Mouse (Mus musculus): ENCODE measurements around the gene Mef2b. TPM values are rescaled to one million over a fixed set of nuclear protein-coding genes. Genes with fewer than 3 reads are reported as not detected.

Mef2b gene
- polyA plus RNA-seq, 1 experiment from 2014 or later = 0.29 TPM

- H3K4me3 ChIP-seq (ENCODE audit: low read depth, low read length) = no peak overlapping the region
- H3K9me3 ChIP-seq (ENCODE audit: low read length) = no peaks in the 10 kb centered on the region
- H3K27ac ChIP-seq (ENCODE audit: low read length) = no peak overlapping the region
- peaks cover 10% of the 10 kb centered on the region; the same call in 1 of the 2 replicates for H3K27me3 ChIP-seq (replicated peaks; ENCODE audit: insufficient read depth, low read length)
- no peak overlapping the region for H3K9ac ChIP-seq (replicated peaks; ENCODE audit: low read depth)
- no peak for TF ChIP-seq EP300 (IDR thresholded peaks at IDR 0.05)
- TF ChIP-seq CTCF (IDR thresholded peaks at IDR 0.05) = no peak
- H3K36me3 ChIP-seq (ENCODE audit: insufficient read depth, low read length) = no peaks in the 10 kb centered on the region
- WGBS = 13% methylated on average over 17 of the region's 17 CpGs
- no peaks in the 10 kb centered on the region for H3K4me1 ChIP-seq (ENCODE audit: insufficient read depth, low read depth, low read length)
- DNase-seq (ENCODE audit: low spot score) (no peak), ATAC-seq (no peak)
- H3K4me2 ChIP-seq (replicated peaks; ENCODE audit: low read depth, low read length) = no peak overlapping the region
These were observed 20.5 kb upstream of the Mef2b start for GRCm38 (mm10) chr8:70118726-70119700.

- H3K27me3 ChIP-seq (replicated peaks; ENCODE audit: insufficient read depth, low read length) = peaks cover 10% of the 10 kb centered on the region; the same call in 1 of the 2 replicates
- H3K4me2 ChIP-seq (replicated peaks; ENCODE audit: low read depth, low read length) = no peak within 1 kb of the TSS
- H3K27ac ChIP-seq (ENCODE audit: low read length) = no peak within 1 kb of the TSS
- no peak within 1 kb of the TSS for H3K4me3 ChIP-seq (ENCODE audit: low read depth, low read length)
- no peaks in the 10 kb centered on the region for H3K36me3 ChIP-seq (ENCODE audit: insufficient read depth, low read length)
- H3K4me1 ChIP-seq (ENCODE audit: insufficient read depth, low read depth, low read length) = no peaks in the 10 kb centered on the region
- TF ChIP-seq CTCF (IDR thresholded peaks at IDR 0.05) (no peak), EP300 (IDR thresholded peaks at IDR 0.05) (no peak)
- no peaks in the 10 kb centered on the region for H3K9me3 ChIP-seq (ENCODE audit: low read length)
- no peak within 1 kb of the TSS for H3K9ac ChIP-seq (replicated peaks; ENCODE audit: low read depth)
- 2% methylated on average over 19 of the region's 19 CpGs for WGBS
- DNase-seq (ENCODE audit: low spot score) (peak; percentile 47), ATAC-seq (no peak)
These were observed 18.8 kb upstream of the Mef2b start, which contains the start of gene Ncan for GRCm38 (mm10) chr8:70120667-70121066. Gene Ncan, minus strand, starts transcription at chr8:70120873.

- peaks cover 8% of the 10 kb centered on the region; the same call in 1 of the 2 replicates for H3K27me3 ChIP-seq (replicated peaks; ENCODE audit: insufficient read depth, low read length)
- 49% methylated on average over 2 of the region's 2 CpGs for WGBS
These were observed 16.6 kb upstream of the Mef2b start for GRCm38 (mm10) chr8:70122863-70123262.

GRCm38 (mm10) chr8:70124992-70125391 lies 14.5 kb upstream of the Mef2b start:
- no peak overlapping the region for H3K27ac ChIP-seq (ENCODE audit: low read length)
- no peak for TF ChIP-seq CTCF (IDR thresholded peaks at IDR 0.05)
- no peak for TF ChIP-seq EP300 (IDR thresholded peaks at IDR 0.05)
- H3K9ac ChIP-seq (replicated peaks; ENCODE audit: low read depth) = no peak overlapping the region
- DNase-seq (ENCODE audit: low spot score) (no peak), ATAC-seq (no peak)
- no peak overlapping the region for H3K4me2 ChIP-seq (replicated peaks; ENCODE audit: low read depth, low read length)
- no peaks in the 10 kb centered on the region for H3K4me1 ChIP-seq (ENCODE audit: insufficient read depth, low read depth, low read length)
- peaks cover 6% of the 10 kb centered on the region; the same call in 1 of the 2 replicates for H3K27me3 ChIP-seq (replicated peaks; ENCODE audit: insufficient read depth, low read length)
- WGBS = 59% methylated on average over 8 of the region's 8 CpGs
- no peaks in the 10 kb centered on the region for H3K9me3 ChIP-seq (ENCODE audit: low read length)
- H3K36me3 ChIP-seq (ENCODE audit: insufficient read depth, low read length) = no peaks in the 10 kb centered on the region
- H3K4me3 ChIP-seq (ENCODE audit: low read depth, low read length) = no peak overlapping the region

More at GRCm38 (mm10) chr8:70122863-70123262, 16.6 kb upstream of the Mef2b start:
- Histone ChIP-seq H3K9me3 (ENCODE audit: low read length) (no peaks in the 10 kb centered on the region), H3K4me2 (replicated peaks; ENCODE audit: low read depth, low read length) (no peak overlapping the region), H3K9ac (replicated peaks; ENCODE audit: low read depth) (no peak overlapping the region), H3K4me3 (ENCODE audit: low read depth, low read length) (no peak overlapping the region), H3K27ac (ENCODE audit: low read length) (no peak overlapping the region), H3K36me3 (ENCODE audit: insufficient read depth, low read length) (no peaks in the 10 kb centered on the region), H3K4me1 (ENCODE audit: insufficient read depth, low read depth, low read length) (no peaks in the 10 kb centered on the region)
- ATAC-seq = no peak
- no peak for DNase-seq (ENCODE audit: low spot score)
- TF ChIP-seq EP300 (IDR thresholded peaks at IDR 0.05) = no peak
- peak; percentile 64 for TF ChIP-seq CTCF (IDR thresholded peaks at IDR 0.05)

GRCm38 (mm10) chr8:70128435-70128834 lies 11.1 kb upstream of the Mef2b start:
- Histone ChIP-seq H3K27me3 (replicated peaks; ENCODE audit: insufficient read depth, low read length) (no peaks in the 10 kb centered on the region), H3K4me1 (ENCODE audit: insufficient read depth, low read depth, low read length) (no peaks in the 10 kb centered on the region), H3K4me2 (replicated peaks; ENCODE audit: low read depth, low read length) (no peak overlapping the region), H3K9me3 (ENCODE audit: low read length) (no peaks in the 10 kb centered on the region), H3K4me3 (ENCODE audit: low read depth, low read length) (no peak overlapping the region), H3K9ac (replicated peaks; ENCODE audit: low read depth) (no peak overlapping the region), H3K36me3 (ENCODE audit: insufficient read depth, low read length) (no peaks in the 10 kb centered on the region), H3K27ac (ENCODE audit: low read length) (no peak overlapping the region)
- no peak for TF ChIP-seq EP300 (IDR thresholded peaks at IDR 0.05)
- TF ChIP-seq CTCF (IDR thresholded peaks at IDR 0.05) = no peak
- 54% methylated on average over 3 of the region's 3 CpGs for WGBS
- DNase-seq (ENCODE audit: low spot score) = no peak
- ATAC-seq = no peak

- Histone ChIP-seq H3K4me1 (ENCODE audit: insufficient read depth, low read depth, low read length) (no peaks in the 10 kb centered on the region), H3K9me3 (ENCODE audit: low read length) (no peaks in the 10 kb centered on the region), H3K9ac (replicated peaks; ENCODE audit: low read depth) (no peak overlapping the region), H3K27ac (ENCODE audit: low read length) (peak overlapping the region; percentile 35; the same call in 1 of the 2 replicates), H3K27me3 (replicated peaks; ENCODE audit: insufficient read depth, low read length) (no peaks in the 10 kb centered on the region), H3K4me2 (replicated peaks; ENCODE audit: low read depth, low read length) (no peak overlapping the region), H3K36me3 (ENCODE audit: insufficient read depth, low read length) (no peaks in the 10 kb centered on the region), H3K4me3 (ENCODE audit: low read depth, low read length) (no peak overlapping the region)
- TF ChIP-seq CTCF (IDR thresholded peaks at IDR 0.05) (no peak), EP300 (IDR thresholded peaks at IDR 0.05) (no peak)
- DNase-seq (ENCODE audit: low spot score) (peak; percentile 59), ATAC-seq (peak; percentile 51)
- 47% methylated on average over 9 of the region's 9 CpGs for WGBS
These were observed 10.1 kb upstream of the Mef2b start for GRCm38 (mm10) chr8:70129309-70129952.

Measured in lung, postnatal 0 days (tissue).